Mouse (Mus musculus) ovary, adult 2 months (tissue): ENCODE measurements around the gene Xiap. TPM values are rescaled to one million over a fixed set of nuclear protein-coding genes. Genes with fewer than 3 reads are reported as not detected.

Experiments
- polyA plus RNA-seq: library from polyadenylated mRNA; depleted of rRNA; stranded (reverse); fragments of >200 nt; gene quantifications from 2 replicates; pipeline ENCODE4 v1.2.3, GENCODE M21; 2012; rRNA removed

Gene Xiap
- 7.3 and 10.9 TPM in 2 replicates for polyA plus RNA-seq

DNA sequence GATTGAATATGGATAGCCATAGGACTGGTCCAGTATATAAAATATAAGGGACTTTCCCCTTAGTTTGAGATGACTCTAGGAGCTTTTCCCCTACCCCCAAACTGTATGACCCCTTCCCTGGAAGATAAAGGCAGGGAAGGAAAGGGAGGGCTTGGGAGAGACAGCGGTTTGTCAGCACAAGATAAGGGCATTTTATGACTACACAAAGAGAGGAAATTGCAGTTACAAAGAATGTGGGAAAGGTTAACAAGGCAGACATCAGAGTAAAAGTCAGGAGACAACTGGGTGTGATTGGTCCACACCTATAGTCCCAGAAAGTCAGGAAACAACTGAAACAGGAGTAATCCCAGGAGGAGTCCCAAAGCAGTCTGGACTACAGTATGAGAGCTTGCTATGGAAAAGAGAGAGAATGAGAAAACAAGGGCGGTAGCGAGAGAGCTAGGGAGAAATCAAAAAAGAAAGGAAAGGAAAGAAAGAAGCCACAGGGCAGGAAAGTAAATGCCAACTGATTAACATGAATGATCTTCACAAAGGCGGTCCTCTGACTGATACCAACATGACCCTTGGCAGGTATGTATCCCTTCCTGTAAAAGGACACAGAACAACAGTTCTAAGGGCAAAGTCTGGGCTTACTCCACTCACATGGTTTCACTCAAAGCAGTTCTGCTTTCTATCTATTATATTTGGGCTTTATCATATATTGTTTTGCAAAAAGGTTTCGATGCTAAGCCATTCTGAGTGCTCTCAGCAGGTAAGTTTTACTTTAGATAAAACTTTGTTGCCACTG is at the start of gene Xiap:
TSS of gene Xiap (plus strand) at position 398 of the 787 bp plus-strand sequence.

DNA sequence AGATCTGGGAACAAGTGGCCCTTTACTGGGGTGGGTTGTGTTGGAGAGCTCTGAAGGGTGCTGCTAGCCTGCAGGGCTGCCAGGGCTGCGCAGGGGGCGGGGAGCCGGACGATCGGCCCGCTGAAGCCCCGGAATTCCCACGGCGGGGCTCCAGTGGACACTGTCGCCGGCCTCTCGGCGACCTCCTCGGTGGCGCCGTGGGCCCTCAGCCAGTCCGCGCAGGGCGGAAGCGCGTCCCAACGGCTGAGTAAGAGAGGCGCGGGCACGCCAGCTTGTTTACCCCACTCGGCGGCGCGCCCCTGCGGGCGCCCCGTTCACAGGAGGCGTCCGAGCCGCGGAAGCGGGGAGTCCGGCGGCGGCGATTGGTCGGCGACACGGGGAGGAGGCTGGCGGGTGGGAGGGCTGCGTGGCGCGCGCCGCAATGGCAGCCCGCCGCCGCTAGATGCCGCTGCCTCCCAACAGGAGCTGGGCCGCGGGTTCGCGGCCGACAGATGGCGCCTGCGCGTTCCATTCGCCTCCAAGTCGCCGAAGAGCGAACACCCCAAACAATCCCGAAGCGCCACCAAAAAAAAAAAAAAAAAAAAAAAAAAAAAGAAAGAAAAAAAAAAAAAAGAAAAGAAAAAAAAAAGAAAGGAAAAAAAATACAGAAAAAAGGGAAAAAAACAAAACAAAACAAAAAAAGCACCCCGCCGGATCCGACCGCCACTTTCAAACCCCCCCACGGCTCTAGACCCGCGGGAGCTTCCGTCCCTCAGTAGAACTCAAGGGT is 89.5 kb downstream of the Xiap start, which contains the start of gene Stag2:
TSS of gene Stag2 (plus strand) at position 530 of the 769 bp plus-strand sequence.

Other genes with a start within 250 kb of the Xiap start
- gene Thoc2, start 139.0 kb upstream of the Xiap start, polyA plus RNA-seq, result 3.5 and 4.7 TPM in 2 replicates
- gene Stag2, start 89.6 kb downstream of the Xiap start, polyA plus RNA-seq, result 4.6 and 5.6 TPM in 2 replicates